Mouse (Mus musculus) kidney, embryonic 14.5 days (tissue): Measurements from ENCODE around the gene Slc7a1. TPM values are rescaled to one million over a fixed set of nuclear protein-coding genes. Genes with fewer than 3 reads are reported as not detected.
A peak's percentile ranks its signal among the peaks of the same experiment; 100 is the strongest.

ENCODE experiments used
- ATAC-seq: fragments of 200-750 bp; cut with Nextera tagmentation; 2 replicates; pipeline ENCODE4 v1.8.0; 2017; ENCODE audit warnings: moderate number of reproducible peaks, mild to moderate bottlenecking, moderate TSS enrichment, moderate library complexity; ENCODE audit not compliant: low FRiP score, low TSS enrichment
- H3K27ac ChIP-seq: fragments of 300-500 bp; sonication (generic); 2 replicates; pipeline ENCODE4 v1.5.1; 2014; ENCODE audit warnings: low read depth, mild to moderate bottlenecking, low read length, moderate library complexity, mixed read lengths
- H3K27me3 ChIP-seq: fragments of 300-500 bp; sonication (generic); 2 replicates; pipeline ENCODE4 v1.6.1; 2014; ENCODE audit warnings: mild to moderate bottlenecking, low read length; ENCODE audit not compliant: control insufficient read depth, insufficient read depth
- H3K36me3 ChIP-seq: fragments of 300-500 bp; sonication (generic); 2 replicates; pipeline ENCODE4 v1.6.1; 2014; ENCODE audit warnings: low read length, mixed read lengths; ENCODE audit not compliant: control insufficient read depth, insufficient read depth
- H3K4me1 ChIP-seq: fragments of 300-500 bp; sonication (generic); 2 replicates; pipeline ENCODE4 v1.6.1; 2014; ENCODE audit warnings: low read length, mixed read lengths; ENCODE audit not compliant: control insufficient read depth, insufficient read depth
- H3K4me2 ChIP-seq: fragments of 300-500 bp; sonication (generic); replicated peaks from 2 replicates; pipeline ENCODE4 v1.6.1; 2014; ENCODE audit warnings: low read depth, mild to moderate bottlenecking, low read length
- H3K4me3 ChIP-seq: fragments of 300-500 bp; sonication (generic); 2 replicates; pipeline ENCODE4 v1.5.1; 2014; ENCODE audit warnings: mild to moderate bottlenecking, low read length
- H3K9ac ChIP-seq: fragments of 300-500 bp; sonication (generic); 2 replicates; pipeline ENCODE4 v1.6.1; 2014; ENCODE audit warnings: low read depth, mild to moderate bottlenecking, low read length, moderate library complexity
- H3K9me3 ChIP-seq: fragments of 300-500 bp; sonication (generic); 2 replicates; pipeline ENCODE4 v1.6.1; 2016; ENCODE audit warnings: low read length; ENCODE audit not compliant: control insufficient read depth
- WGBS: fragments of 180-500 bp; shearing (Covaris S2); extraction: QIAGEN DNeasy Blood & Tissue Kit; methylation state at CpG from one replicate; pipeline ENCODE4 v1.1.7; 2014; 5-methylcytosine and 5-hydroxymethylcytosine counted together
- polyA plus RNA-seq: library from polyadenylated mRNA; unstranded; fragments of >200 nt; fragmentation: Nextera tagmentation; extraction: Ambion mirVana; gene quantifications from 2 replicates; pipeline ENCODE4 v1.2.1, GENCODE M21; 2014

Slc7a1 gene
- polyA plus RNA-seq, 1 experiment from 2014 or later: 36.8 TPM

DNA sequence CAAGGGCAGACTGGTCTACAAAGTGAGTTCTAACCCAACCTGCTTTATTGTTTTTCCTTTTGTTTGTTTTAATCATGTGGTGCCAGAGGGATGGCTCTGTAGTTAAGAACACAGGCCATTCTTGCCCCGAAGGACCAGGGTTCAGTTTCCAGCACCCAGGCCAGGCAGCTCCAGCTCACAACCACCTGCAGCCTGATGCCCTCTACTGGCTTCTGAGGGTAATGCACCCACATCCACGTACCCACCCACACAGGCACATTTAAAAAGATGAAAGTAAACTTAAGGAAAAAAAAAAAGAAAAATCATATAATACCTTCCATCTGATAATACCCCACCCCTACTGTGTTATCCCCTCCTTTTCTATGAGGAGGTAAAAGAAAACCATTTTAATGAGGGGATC is 11.9 kb downstream of the Slc7a1 start:
- Histone ChIP-seq H3K4me3 (no peak overlapping the region), H3K27me3 (no peaks in the 10 kb centered on the region), H3K9ac (no peak overlapping the region), H3K9me3 (no peaks in the 10 kb centered on the region), H3K4me1 (peaks cover 11% of the 10 kb centered on the region), H3K36me3 (no peaks in the 10 kb centered on the region), H3K4me2 (no peak overlapping the region), H3K27ac (no peak overlapping the region)
- no peak for ATAC-seq
- 93% methylated on average over 2 of the region's 2 CpGs for WGBS

DNA sequence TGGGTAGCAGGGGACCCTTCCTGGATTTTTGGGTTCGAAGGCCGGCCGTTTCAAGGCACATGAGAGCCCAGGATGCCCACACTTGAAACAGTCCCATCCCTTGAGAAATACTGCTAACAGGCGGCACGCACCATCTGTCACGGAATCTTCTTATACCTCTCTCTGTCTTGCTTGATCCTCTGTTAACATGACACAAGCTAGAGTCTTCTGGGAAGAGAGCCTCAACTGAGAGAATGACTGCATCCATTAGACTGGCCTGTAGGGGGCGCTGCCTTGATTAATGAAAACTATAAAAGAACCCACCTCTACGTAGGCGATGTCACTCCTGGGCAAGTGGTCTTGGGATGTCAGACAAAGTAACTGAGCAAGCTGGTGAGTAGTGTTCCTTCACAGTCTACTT is 13.2 kb downstream of the Slc7a1 start:
- ATAC-seq: no peak
- H3K9me3 ChIP-seq: no peaks in the 10 kb centered on the region
- H3K4me1 ChIP-seq: peaks cover 11% of the 10 kb centered on the region
- WGBS: 89% methylated on average over 9 of the region's 9 CpGs
- no peaks in the 10 kb centered on the region for H3K36me3 ChIP-seq
- H3K27me3 ChIP-seq: no peaks in the 10 kb centered on the region
- no peak overlapping the region for H3K4me2 ChIP-seq
- H3K4me3 ChIP-seq: no peak overlapping the region
- H3K9ac ChIP-seq: no peak overlapping the region
- no peak overlapping the region for H3K27ac ChIP-seq

DNA sequence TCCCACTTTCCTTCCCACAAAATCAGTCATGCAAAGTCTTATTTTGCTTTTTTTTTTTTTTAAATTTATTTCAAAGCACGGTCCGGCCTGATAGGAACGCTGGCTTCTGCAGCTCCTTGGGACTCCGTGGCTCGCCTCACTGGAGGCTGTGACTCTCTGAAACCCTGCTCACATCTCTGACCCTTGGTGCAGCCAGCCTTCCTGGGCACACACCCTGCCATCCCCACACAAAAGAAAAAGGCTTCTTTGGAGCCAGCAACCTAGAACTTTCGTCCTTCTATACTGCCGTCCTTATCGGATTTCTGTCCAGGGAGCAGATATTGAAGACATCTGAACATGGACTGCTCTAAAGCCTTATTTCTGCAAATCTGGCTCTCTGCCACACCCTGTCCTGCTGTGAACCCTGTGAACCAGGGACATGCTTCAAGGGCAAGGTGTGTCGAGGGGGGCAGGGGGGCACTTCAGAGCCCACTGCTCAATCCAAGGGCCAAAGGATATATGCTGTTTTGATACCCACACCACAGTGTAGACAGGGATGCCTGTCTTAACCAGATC is 15.1 kb downstream of the Slc7a1 start:
- Histone ChIP-seq H3K4me3 (no peak overlapping the region), H3K27me3 (no peaks in the 10 kb centered on the region), H3K4me2 (no peak overlapping the region), H3K9ac (no peak overlapping the region), H3K36me3 (no peaks in the 10 kb centered on the region), H3K9me3 (no peaks in the 10 kb centered on the region), H3K4me1 (peaks cover 11% of the 10 kb centered on the region), H3K27ac (no peak overlapping the region)
- ATAC-seq: no peak
- WGBS: 69% methylated on average over 9 of the region's 9 CpGs

DNA sequence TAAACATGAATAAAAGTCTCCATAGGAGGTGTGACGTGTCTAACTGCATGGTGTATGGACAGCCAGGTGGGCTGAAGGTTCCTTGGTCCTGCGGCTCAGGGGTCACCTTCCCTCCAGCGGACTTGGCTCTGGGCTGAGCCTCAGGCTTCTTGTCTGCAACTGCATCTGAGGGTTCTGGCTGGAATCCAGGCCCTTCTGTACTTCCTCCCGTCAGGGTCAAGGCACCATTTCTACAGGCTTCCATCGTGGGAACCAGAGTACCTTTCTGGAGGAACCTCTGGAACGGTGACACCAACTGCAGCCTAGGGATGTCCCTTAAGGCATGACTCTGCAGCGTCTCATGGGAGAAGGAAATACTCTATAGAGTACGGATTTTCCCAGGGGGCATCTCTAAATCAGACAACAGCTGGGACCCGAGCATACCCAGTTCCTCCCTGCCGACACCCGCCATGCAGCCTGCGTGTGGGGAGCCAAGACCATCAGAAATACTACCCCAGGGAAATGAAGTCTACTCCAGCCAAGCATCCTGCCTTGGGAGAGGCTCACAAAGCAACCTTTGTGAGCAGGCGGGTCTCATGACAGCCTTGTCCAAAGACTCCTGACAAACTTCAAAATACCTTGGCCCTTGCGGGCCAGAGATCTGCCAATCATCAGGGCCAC is 15.7 kb downstream of the Slc7a1 start:
- Histone ChIP-seq H3K4me2 (no peak overlapping the region), H3K27ac (no peak overlapping the region), H3K9ac (no peak overlapping the region), H3K4me3 (no peak overlapping the region), H3K27me3 (no peaks in the 10 kb centered on the region), H3K4me1 (peaks cover 11% of the 10 kb centered on the region), H3K9me3 (no peaks in the 10 kb centered on the region), H3K36me3 (no peaks in the 10 kb centered on the region)
- peak; percentile 15; the same call in 1 of the 2 replicates for ATAC-seq
- WGBS: 66% methylated on average over 14 of the region's 14 CpGs

DNA sequence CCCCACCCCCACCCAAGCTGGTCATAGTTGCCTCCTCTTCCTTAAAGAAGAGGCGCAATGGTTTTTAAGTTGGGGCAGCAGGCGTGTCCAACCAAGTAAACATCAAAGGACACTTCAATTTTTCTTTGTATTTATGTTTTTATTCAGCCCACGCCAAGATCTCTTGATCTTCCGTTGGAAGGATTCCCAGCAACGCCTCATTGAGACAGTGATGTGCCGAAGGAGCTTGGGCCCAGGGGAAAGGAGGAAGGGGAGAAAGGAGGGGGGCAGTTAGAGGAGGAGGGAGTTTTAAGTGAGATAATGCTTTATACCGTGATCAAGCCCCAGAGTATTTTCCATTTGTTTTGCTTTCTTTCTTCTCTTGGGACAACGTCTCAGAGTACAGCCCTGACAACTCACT is 18.6 kb downstream of the Slc7a1 start:
- Histone ChIP-seq H3K36me3 (no peaks in the 10 kb centered on the region), H3K4me2 (no peak overlapping the region), H3K27me3 (no peaks in the 10 kb centered on the region), H3K4me3 (no peak overlapping the region), H3K9me3 (no peaks in the 10 kb centered on the region), H3K27ac (no peak overlapping the region), H3K4me1 (peaks cover 11% of the 10 kb centered on the region), H3K9ac (no peak overlapping the region)
- WGBS: 44% methylated on average over 8 of the region's 8 CpGs
- ATAC-seq: no peak

DNA sequence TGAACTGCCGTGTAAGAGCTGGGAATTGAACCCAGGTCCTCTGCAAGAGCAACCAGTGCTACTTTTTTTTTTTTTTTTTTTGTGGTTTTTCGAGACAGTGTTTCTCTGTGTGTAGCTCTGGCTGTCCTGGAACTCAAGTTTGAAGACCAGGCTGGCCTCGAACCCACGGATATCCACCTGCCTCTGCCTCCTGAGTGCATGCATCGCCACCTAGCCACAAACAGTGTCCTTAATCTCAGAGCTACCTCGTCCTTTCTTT is 19.5 kb downstream of the Slc7a1 start:
- H3K4me1 ChIP-seq: peaks cover 11% of the 10 kb centered on the region
- H3K36me3 ChIP-seq: no peaks in the 10 kb centered on the region
- no peak for ATAC-seq
- 95% methylated on average over 6 of the region's 6 CpGs for WGBS
- no peak overlapping the region for H3K4me2 ChIP-seq
- no peak overlapping the region for H3K9ac ChIP-seq
- no peak overlapping the region for H3K4me3 ChIP-seq
- H3K27me3 ChIP-seq: no peaks in the 10 kb centered on the region
- no peak overlapping the region for H3K27ac ChIP-seq
- H3K9me3 ChIP-seq: no peaks in the 10 kb centered on the region

DNA sequence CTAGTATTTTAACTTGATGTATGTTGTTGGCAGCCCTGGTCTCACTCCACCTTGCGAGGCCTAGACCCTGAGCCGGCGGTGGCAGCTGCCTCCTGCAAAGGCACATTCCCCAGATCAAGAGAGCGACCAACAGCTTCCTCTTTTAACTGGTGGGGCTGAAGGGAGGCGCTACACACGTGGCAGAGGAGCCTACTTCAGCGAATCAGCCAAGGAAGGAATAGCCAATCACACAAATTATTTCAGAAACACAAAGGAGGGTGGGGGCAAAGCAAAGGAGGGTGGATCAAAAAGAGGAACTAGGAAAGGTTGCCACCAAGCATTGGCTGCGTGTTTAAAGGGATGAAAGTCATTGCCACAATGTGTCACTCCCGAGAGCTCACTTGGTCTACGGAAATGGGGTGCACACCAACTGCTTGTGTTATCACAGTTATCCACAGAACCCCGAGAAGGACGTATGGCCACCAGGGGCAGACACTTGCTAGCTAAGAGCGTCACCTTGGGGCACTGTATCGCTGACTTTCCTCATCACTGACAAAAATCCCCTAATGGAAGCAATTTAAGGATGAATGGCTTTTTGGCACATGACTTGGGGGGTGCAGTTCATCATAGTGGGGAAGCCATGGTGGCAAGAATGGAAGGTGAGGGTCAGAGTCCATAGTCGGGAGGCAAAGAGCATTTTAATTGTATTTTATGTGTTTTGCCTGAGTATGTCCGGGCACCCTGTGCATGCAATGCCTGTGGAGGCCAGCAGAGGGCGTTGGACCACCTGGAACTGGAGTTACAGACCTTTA is 20.1 kb downstream of the Slc7a1 start:
- no peak for ATAC-seq
- H3K36me3 ChIP-seq: no peaks in the 10 kb centered on the region
- no peak overlapping the region for H3K4me2 ChIP-seq
- no peaks in the 10 kb centered on the region for H3K9me3 ChIP-seq
- no peak overlapping the region for H3K27ac ChIP-seq
- H3K9ac ChIP-seq: no peak overlapping the region
- peaks cover 10% of the 10 kb centered on the region for H3K4me1 ChIP-seq
- WGBS: 90% methylated on average over 17 of the region's 17 CpGs
- no peaks in the 10 kb centered on the region for H3K27me3 ChIP-seq
- no peak overlapping the region for H3K4me3 ChIP-seq

DNA sequence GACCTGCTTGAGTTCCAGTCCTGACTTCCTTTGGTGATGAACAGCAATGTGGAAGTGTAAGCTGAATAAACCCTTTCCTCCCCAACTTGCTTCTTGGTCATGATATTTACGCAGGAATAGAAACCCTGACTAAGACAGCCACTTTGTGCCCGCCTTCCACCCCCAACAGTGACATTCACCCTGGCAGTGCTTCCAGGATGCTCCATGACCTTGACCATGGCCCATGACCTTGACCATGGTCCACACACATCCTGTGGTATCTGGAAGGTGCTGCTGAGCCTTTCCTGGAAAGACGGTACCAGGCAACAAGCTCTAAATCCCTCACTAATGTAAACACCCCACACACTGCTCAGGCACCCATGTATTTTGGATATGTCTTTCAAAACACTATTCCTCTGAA is 21.0 kb downstream of the Slc7a1 start:
- no peaks in the 10 kb centered on the region for H3K9me3 ChIP-seq
- 86% methylated on average over 3 of the region's 3 CpGs for WGBS
- H3K4me1 ChIP-seq: peaks cover under 1% of the 10 kb centered on the region; the same call in 1 of the 2 replicates
- H3K36me3 ChIP-seq: no peaks in the 10 kb centered on the region
- H3K27me3 ChIP-seq: no peaks in the 10 kb centered on the region
- H3K4me2 ChIP-seq: no peak overlapping the region
- no peak overlapping the region for H3K4me3 ChIP-seq
- H3K27ac ChIP-seq: no peak overlapping the region
- H3K9ac ChIP-seq: no peak overlapping the region
- no peak for ATAC-seq

DNA sequence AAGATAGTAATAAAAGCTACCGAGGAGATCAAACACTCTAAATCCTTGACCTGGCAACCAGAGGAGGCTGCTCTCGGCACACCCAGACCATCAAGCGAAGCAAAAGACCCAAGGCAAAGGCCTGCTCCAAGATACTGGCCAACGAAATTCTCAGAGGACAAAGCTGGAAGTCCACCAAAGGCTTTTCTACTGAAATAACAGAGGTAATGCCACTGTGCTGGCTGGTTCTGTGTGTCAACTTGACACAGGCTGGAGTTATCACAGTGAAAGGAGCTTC is 21.5 kb downstream of the Slc7a1 start:
- Histone ChIP-seq H3K4me3 (no peak overlapping the region), H3K4me2 (no peak overlapping the region)
- 79% methylated on average over 4 of the region's 4 CpGs for WGBS

More for the DNA sequence above, 21.5 kb downstream of the Slc7a1 start:
- no peaks in the 10 kb centered on the region for H3K4me1 ChIP-seq
- H3K9ac ChIP-seq: no peak overlapping the region
- H3K9me3 ChIP-seq: no peaks in the 10 kb centered on the region
- H3K36me3 ChIP-seq: no peaks in the 10 kb centered on the region
- no peak overlapping the region for H3K27ac ChIP-seq
- ATAC-seq: no peak
- H3K27me3 ChIP-seq: no peaks in the 10 kb centered on the region
